Mouse (Mus musculus) C2C12 (cell line): ENCODE measurements around the gene Atp1b1. TPM values are rescaled to one million over a fixed set of nuclear protein-coding genes. Genes with fewer than 3 reads are reported as not detected.

Experiments
- H3K27me3 ChIP-seq: one replicate; pipeline ENCODE4 v1.6.1; 2011; ENCODE audit not compliant: control insufficient read depth, insufficient read depth, insufficient read length
- H3K36me3 ChIP-seq: one replicate; pipeline ENCODE4 v1.6.1; 2011; ENCODE audit not compliant: control insufficient read depth, insufficient read depth
- H3K4me3 ChIP-seq: one replicate; pipeline ENCODE4 v1.5.1; 2011; ENCODE audit warnings: mild to moderate bottlenecking, control low read depth; ENCODE audit not compliant: poor library complexity, insufficient read depth, severe bottlenecking
- H3K79me2 ChIP-seq: one replicate; pipeline ENCODE4 v1.6.1; 2011; ENCODE audit not compliant: control insufficient read depth, insufficient read depth
- H3K79me3 ChIP-seq: one replicate; pipeline ENCODE4 v1.6.1; 2011; ENCODE audit warnings: low read depth, control low read depth
- H3ac ChIP-seq: one replicate; pipeline ENCODE3; 2011; ENCODE audit warnings: low read depth; ENCODE audit not compliant: control insufficient read depth, insufficient read length
- CEBPB ChIP-seq: IDR thresholded peaks from one replicate; pipeline ENCODE4 v1.6.1; 2011; ENCODE audit warnings: low read depth, mild to moderate bottlenecking, control low read depth, moderate library complexity
- CTCF ChIP-seq: IDR thresholded peaks from one replicate; pipeline ENCODE4 v1.5.1; 2011; ENCODE audit not compliant: control insufficient read depth, insufficient read depth, insufficient read length
- FOSL1 ChIP-seq: IDR thresholded peaks from one replicate; pipeline ENCODE4 v1.8.0; 2011; ENCODE audit warnings: mild to moderate bottlenecking, low read length; ENCODE audit not compliant: poor library complexity, insufficient read depth, severe bottlenecking
- MAX ChIP-seq: IDR thresholded peaks from one replicate; pipeline ENCODE4 v1.6.1; 2011; ENCODE audit warnings: mild to moderate bottlenecking, control low read depth
- MYOD1 ChIP-seq: IDR thresholded peaks from one replicate; pipeline ENCODE4 v1.6.1; 2011; ENCODE audit warnings: low read depth; ENCODE audit not compliant: control insufficient read depth, insufficient read length
- MYOG ChIP-seq: IDR thresholded peaks from one replicate; pipeline ENCODE4 v1.6.1; 2011; ENCODE audit not compliant: control insufficient read depth, insufficient read length; ENCODE audit errors: extremely low read depth
- USF1 ChIP-seq: IDR thresholded peaks from one replicate; pipeline ENCODE4 v1.6.1; 2011; ENCODE audit warnings: low read depth, mild to moderate bottlenecking, control low read depth, moderate library complexity
- polyA plus RNA-seq: library from polyadenylated mRNA; unstranded; fragments of >200 nt; fragmentation: generic; extraction: Trizol; gene quantifications from one replicate; pipeline ENCODE4 v1.2.1, GENCODE M21; 2012; ENCODE audit warnings: missing spikeins

Gene Atp1b1
- polyA plus RNA-seq, 1 experiment: 13.6 TPM

DNA sequence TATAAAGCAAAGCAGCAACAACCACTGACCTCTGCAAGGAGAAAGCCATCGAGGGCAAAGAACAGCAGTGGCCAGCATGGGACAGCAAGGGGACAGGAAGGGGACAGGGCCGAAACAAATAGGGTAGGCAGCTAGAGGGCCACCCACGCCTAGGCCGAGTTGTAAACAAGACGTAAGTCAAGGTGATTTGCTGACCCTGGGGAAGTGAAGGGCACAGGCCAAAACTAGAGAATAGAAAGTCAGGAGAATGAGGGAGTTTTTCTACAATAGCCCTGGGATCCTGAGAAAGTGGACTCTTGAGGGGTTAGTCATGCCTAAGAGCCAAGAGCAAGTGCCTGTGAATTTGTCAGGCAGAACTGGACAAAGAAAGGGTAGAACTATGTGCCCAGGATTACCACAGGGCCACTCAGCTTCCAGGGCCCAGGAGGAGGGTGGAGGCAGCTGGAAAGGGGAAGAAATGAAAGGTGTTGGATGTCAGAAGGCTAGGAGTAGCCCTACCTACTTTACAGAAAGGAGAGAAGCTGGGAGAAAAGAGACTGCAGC lies 12.5 kb downstream of the Atp1b1 start:
- no peak for TF ChIP-seq MAX
- TF ChIP-seq USF1: no peak
- no peak for TF ChIP-seq MYOD1
- no peak for TF ChIP-seq FOSL1
- no peak for TF ChIP-seq MYOG
- no peak for TF ChIP-seq CEBPB
- no peak for TF ChIP-seq CTCF

DNA sequence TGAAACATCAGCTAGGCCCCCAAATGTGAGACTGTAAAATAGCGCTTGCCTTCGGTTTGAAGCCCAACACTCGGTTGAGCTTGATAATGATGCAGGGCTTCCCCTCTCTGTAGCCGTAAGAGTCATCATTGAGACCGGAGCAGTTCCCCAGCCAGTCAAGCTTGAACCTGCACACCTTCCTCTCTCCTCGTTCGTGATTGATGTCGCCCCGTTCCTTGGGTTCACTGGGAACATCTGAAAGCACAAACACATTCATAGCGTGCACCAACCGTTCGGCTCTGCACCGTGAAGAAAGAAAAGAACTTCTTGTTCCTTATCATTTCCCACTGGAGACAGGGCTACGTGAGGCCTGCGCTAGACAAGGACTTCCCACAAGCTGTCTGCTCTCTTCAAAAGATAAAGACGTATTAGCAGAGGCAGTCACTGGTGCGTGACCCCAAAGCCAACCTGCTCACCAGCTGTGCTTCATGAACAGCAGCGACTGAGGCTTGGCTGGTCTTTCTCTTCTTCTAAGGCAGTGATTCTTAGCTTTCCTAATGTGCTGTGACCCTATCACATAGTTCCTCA lies 16.7 kb downstream of the Atp1b1 start:
- Histone ChIP-seq H3K27me3 (no peaks in the 10 kb centered on the region), H3K36me3 (peaks cover 26% of the 10 kb centered on the region), H3ac (no peak overlapping the region), H3K79me2 (no peaks in the 10 kb centered on the region), H3K4me3 (no peak overlapping the region), H3K79me3 (peaks cover 1% of the 10 kb centered on the region)
- TF ChIP-seq USF1: no peak
- no peak for TF ChIP-seq MYOD1
- TF ChIP-seq MAX: no peak
- no peak for TF ChIP-seq FOSL1
- TF ChIP-seq MYOG: no peak
- TF ChIP-seq CTCF: no peak
- no peak for TF ChIP-seq CEBPB

More for the DNA sequence above, 12.5 kb downstream of the Atp1b1 start:
- Histone ChIP-seq H3K4me3 (no peak overlapping the region), H3K36me3 (peaks cover 12% of the 10 kb centered on the region), H3K27me3 (no peaks in the 10 kb centered on the region), H3ac (no peak overlapping the region), H3K79me3 (peaks cover 1% of the 10 kb centered on the region), H3K79me2 (no peaks in the 10 kb centered on the region)

DNA sequence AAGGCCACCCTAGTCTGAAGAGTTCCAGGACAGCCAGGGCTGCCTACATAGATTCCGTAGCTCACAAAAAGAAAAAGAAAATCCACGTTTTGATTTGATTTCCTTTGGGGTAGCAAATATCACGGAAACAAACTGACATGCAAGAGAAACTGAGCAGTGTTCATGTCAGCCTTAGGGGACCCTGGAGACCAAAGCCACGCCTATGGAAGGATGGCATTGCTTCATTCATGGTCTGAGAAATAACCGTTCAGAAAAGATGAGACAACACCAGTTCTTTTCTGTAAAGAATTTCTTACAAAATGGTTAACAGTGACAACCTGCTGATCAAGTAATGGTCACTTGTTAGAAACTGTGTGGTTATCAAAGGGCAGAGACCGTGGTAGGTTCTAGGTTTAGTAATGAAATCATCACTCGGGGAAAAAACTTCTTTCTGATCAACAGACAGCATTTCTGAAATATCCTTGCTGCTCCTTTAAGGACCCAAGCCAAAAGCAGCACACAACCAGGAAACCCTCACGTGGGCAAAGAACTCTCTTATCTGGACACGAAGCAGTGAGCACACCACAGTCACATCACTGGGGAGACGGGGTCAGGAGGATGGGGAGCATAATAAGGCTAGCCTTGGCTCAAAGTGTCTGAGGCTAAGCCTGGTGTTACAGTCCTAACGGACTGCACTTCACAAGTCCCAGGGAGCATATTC lies 17.3 kb downstream of the Atp1b1 start:
- no peaks in the 10 kb centered on the region for H3K79me2 ChIP-seq
- no peak overlapping the region for H3K4me3 ChIP-seq
- H3ac ChIP-seq: no peak overlapping the region
- H3K36me3 ChIP-seq: peaks cover 27% of the 10 kb centered on the region
- H3K79me3 ChIP-seq: no peaks in the 10 kb centered on the region
- no peak for TF ChIP-seq FOSL1
- TF ChIP-seq MYOD1: no peak
- H3K27me3 ChIP-seq: no peaks in the 10 kb centered on the region

DNA sequence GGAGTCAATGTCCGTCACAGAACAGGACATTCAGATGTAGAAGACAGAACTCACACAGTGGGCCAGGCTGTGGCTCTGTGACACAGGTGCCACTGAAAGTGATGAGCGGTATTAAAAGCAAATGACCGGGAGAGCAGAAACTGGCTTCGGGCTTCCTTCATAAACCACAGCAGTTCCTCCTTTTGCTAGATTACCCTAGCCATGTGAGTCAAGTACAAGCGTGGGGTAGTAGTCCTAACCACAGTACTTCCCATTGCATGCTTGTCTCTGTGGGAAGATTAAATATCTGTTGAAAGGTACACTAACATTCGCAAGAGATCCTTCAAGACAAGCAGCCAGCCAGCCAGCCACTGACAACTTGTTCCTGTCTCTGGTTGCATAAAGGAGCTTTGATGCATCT lies 17.9 kb downstream of the Atp1b1 start:
- TF ChIP-seq FOSL1: no peak
- Histone ChIP-seq H3K79me2 (no peaks in the 10 kb centered on the region), H3K27me3 (no peaks in the 10 kb centered on the region), H3K36me3 (peaks cover 27% of the 10 kb centered on the region), H3K4me3 (no peak overlapping the region), H3K79me3 (no peaks in the 10 kb centered on the region), H3ac (no peak overlapping the region)

DNA sequence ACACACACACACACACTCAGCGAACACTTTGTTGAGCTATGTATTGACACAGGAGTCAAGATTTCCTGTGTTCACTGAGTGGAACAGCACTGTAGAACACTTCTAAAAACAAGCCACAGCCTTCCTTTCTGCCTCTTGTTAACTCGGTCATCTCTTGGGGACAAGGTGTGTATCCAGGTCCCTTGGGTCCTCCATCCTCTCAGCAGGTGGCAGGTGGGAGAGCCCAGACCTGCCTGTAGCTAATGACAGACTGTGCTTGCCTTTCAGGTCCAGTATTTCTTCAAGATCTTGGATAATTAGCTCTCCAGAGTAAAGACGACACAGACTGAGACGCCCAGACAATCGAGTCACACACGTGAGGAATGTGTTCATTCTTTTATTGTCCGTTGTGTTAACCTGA lies 21.4 kb downstream of the Atp1b1 start:
- Histone ChIP-seq H3K4me3 (no peak overlapping the region), H3ac (no peak overlapping the region), H3K36me3 (peaks cover 24% of the 10 kb centered on the region), H3K79me2 (no peaks in the 10 kb centered on the region), H3K79me3 (no peaks in the 10 kb centered on the region), H3K27me3 (no peaks in the 10 kb centered on the region)
- no peak for TF ChIP-seq MAX
- no peak for TF ChIP-seq CEBPB
- TF ChIP-seq FOSL1: no peak
- no peak for TF ChIP-seq MYOG

DNA sequence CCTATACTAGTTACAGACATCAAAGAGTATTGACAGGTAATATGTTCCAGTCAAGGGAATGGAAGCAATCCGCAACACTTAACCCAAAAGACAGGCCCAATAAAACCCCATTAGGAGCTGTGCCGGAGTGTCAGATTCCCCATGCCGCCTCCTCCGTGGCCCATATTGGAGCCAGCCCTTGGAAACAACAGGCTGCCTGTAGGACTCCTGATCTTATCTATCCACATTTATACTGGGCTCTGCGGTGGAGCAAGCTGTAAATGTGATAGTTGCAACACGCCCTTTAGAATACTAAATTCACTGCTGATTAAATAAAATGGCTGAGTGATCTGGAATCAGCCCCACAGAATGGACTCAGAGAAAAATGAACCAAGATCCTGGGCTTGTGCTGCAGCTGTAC lies 24.1 kb downstream of the Atp1b1 start:
- Histone ChIP-seq H3K4me3 (no peak overlapping the region), H3ac (no peak overlapping the region), H3K27me3 (no peaks in the 10 kb centered on the region), H3K36me3 (peaks cover 18% of the 10 kb centered on the region), H3K79me2 (no peaks in the 10 kb centered on the region), H3K79me3 (no peaks in the 10 kb centered on the region)
- no peak for TF ChIP-seq MYOD1
- no peak for TF ChIP-seq CEBPB
- TF ChIP-seq CTCF: no peak
- no peak for TF ChIP-seq USF1
- no peak for TF ChIP-seq FOSL1
- no peak for TF ChIP-seq MYOG
- TF ChIP-seq MAX: no peak
